Mouse (Mus musculus) thymus, adult 2 months (tissue): Measurements from ENCODE around the gene Neu2. TPM values are rescaled to one million over a fixed set of nuclear protein-coding genes. Genes with fewer than 3 reads are reported as not detected.

Source experiments
- DNase-seq: peaks from one replicate; pipeline ENCODE4 v3.0.0; 2021
- H3K27ac ChIP-seq: fragments of 200-500 bp; 2 replicates; pipeline ENCODE4 v1.5.1; 2012; ENCODE audit warnings: low read length, control low read depth; ENCODE audit not compliant: control insufficient read depth, insufficient read depth
- H3K27me3 ChIP-seq: fragments of 200-500 bp; 2 replicates; pipeline ENCODE4 v1.6.1; 2012; ENCODE audit warnings: mild to moderate bottlenecking, low read length, moderate library complexity, mixed read lengths; ENCODE audit not compliant: control insufficient read depth, insufficient read depth
- H3K36me3 ChIP-seq: fragments of 200-500 bp; 2 replicates; pipeline ENCODE4 v1.6.1; 2012; ENCODE audit warnings: mild to moderate bottlenecking, low read length, moderate library complexity; ENCODE audit not compliant: control insufficient read depth, insufficient read depth
- H3K4me1 ChIP-seq: fragments of 200-500 bp; replicated peaks from 2 replicates; pipeline ENCODE4 v1.6.1; 2012; ENCODE audit warnings: low read length; ENCODE audit not compliant: control insufficient read depth, insufficient read depth
- H3K4me3 ChIP-seq: fragments of 200-500 bp; 2 replicates; pipeline ENCODE4 v1.5.1; 2012; ENCODE audit warnings: mild to moderate bottlenecking, low read length, control low read depth, moderate library complexity; ENCODE audit not compliant: control insufficient read depth, insufficient read depth
- CTCF ChIP-seq: fragments of 200-500 bp; IDR thresholded peaks from 2 replicates; pipeline ENCODE4 v1.5.1; 2012; ENCODE audit warnings: mild to moderate bottlenecking, control low read depth, low read length, moderate library complexity, borderline replicate concordance; ENCODE audit not compliant: control insufficient read depth, poor library complexity, insufficient read depth; ENCODE audit errors: extremely low read depth
- POLR2A ChIP-seq: fragments of 200-500 bp; IDR thresholded peaks from 2 replicates; pipeline ENCODE4 v1.6.1; 2012; ENCODE audit warnings: mild to moderate bottlenecking, low read length, control low read depth, moderate library complexity; ENCODE audit not compliant: control insufficient read depth, poor library complexity, insufficient read depth; ENCODE audit errors: extremely low read depth
- WGBS: fragments of 180-500 bp; shearing (Covaris S2); methylation state at CpG from one replicate; pipeline ENCODE4 v1.1.7; 2018; 5-methylcytosine and 5-hydroxymethylcytosine counted together
- polyA plus RNA-seq: library from polyadenylated mRNA; depleted of rRNA; stranded (reverse); fragments of >200 nt; gene quantifications from 2 replicates; pipeline ENCODE4 v1.2.3, GENCODE M21; 2012; rRNA removed

Gene Neu2
- polyA plus RNA-seq, 1 experiment = 6.9 TPM

DNA sequence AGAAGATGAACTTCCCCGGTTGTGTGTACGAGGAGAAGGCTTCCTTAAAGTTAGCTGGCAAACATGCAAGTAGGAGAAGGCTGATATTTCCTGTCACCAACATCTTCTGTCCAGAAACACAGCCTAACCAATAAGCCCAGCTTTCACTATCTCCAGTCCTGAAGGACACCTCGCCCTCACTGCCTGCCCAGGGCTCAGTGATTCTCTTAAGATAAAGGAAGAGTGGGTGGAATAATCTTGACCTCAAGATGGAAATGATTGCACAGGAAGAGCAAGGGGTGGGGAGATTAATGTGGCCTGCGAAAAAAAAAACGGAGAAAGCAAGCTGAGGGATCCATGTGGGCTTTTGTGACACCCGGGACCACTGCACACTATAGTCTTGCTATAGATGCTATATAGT lies 136.1 kb downstream of the Neu2 start:
- Histone ChIP-seq H3K27ac (no peak overlapping the region), H3K4me3 (no peak overlapping the region), H3K36me3 (peaks cover 12% of the 10 kb centered on the region), H3K27me3 (no peaks in the 10 kb centered on the region), H3K4me1 (peaks cover 8% of the 10 kb centered on the region)
- WGBS = 52% methylated on average over 6 of the region's 6 CpGs
- no peak for DNase-seq
- TF ChIP-seq POLR2A (no peak), CTCF (no peak)

Other genes starting within 250 kb of the Neu2 start
- gene Efhd1, start 245.5 kb upstream of the Neu2 start, polyA plus RNA-seq = 2.5 and 2.7 TPM in 2 replicates
- 47.2 and 47.3 TPM in 2 replicates for gene Gigyf2, start 182.9 kb upstream of the Neu2 start, polyA plus RNA-seq
- gene Kcnj13, start 115.2 kb upstream of the Neu2 start, polyA plus RNA-seq = not detected in 2 replicates
- 0.30 and 0.52 TPM in 2 replicates for gene Snorc, start 39.6 kb upstream of the Neu2 start, polyA plus RNA-seq
- gene Ngef, start 64.0 kb downstream of the Neu2 start, polyA plus RNA-seq = 0.32 and 0.33 TPM in 2 replicates
- 278 and 301 TPM in 2 replicates for gene Inpp5d, start 110.4 kb downstream of the Neu2 start, polyA plus RNA-seq
- 37.2 and 41.2 TPM in 2 replicates for gene Atg16l1, start 246.0 kb downstream of the Neu2 start, polyA plus RNA-seq